Mouse (Mus musculus) layer of hippocampus, adult 8-10 months (tissue): ENCODE measurements around the gene Gm904. TPM values are rescaled to one million over a fixed set of nuclear protein-coding genes. Genes with fewer than 3 reads are reported as not detected.
"Not testable (repeated sequence)": the region's sequence is repeated elsewhere in the genome, so short reads cannot be mapped to it uniquely, and the experiment has no call there.

Source experiments
- DNase-seq, 2 experiments: peaks; one replicate each; pipeline ENCODE4 v3.0.0; 2022; ENCODE audit warnings: low spot score in 2 of 2
- microRNA-seq, 2 experiments: library from miRNA; unstranded; fragments of <30 nt; microRNA quantifications; one replicate each; pipeline ENCODE4 v1.2.0; 2022
- total RNA-seq, 4 experiments: library from RNA; stranded (reverse); gene quantifications; 2 replicates each; pipeline ENCODE4 v1.2.4; 2022

The Gm904 gene
- not detected for total RNA-seq

DNA sequence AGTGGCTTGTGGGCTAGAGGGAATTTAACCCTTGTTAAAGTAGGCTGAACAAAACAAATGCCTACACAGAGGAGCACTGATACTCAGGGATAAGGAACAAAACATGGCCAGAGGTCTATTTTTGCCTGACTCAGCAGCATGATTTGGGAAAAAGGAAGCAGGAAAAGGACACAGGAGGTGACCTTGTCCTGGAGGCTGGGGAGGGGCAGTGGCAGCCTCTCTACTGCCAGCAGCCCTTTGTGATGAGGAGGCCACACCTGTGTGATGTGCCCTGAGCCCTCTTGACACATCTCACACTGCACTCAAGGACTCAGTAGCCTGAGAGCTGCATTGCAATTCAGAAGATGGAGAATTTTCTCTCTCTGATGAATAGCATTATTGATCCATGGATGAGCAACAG is at the start of gene Gm904:
Gene Gm904, plus strand, starts transcription at position 301 of the 400 bp plus-strand sequence.
- DNase-seq: not testable (repeated sequence)

DNA sequence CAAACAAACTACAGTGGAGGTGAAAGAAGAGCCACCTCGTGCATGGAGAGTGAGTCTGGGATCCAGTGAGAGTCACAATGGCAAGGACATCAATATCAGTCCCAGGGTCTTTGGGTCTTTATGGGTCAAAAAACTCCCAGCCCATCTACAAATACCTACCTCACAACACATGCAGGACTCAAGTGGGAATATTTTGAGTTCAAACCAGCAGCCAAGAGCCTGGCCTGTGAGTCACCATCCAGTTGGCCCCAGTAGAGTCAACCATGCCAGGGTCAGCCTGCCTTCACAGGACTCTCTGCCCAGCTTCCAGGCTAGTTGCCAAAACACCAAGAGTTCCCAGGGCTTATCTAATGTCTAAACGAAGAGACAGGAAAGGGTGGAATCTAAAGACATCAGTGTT is 5.7 kb downstream of the Gm904 start:
- DNase-seq: not testable (repeated sequence)

Small RNA genes within 50 kb of the gene (microRNA-seq; reads per million reads assigned to microRNA genes)
- gene Gm23952: 0 reads per million in 2 experiments
- gene Mir683-2: 0 reads per million in 2 experiments

Other genes with a start within 250 kb of the Gm904 start
- gene Fbxw17, start 225.4 kb upstream of the Gm904 start, total RNA-seq: 10 to 100 TPM; 16.3 to 22.3 (median 19.1) TPM
- gene Gm47429, start 199.3 kb upstream of the Gm904 start, total RNA-seq: not detected
- not detected for gene Nutm2, start 175.9 kb upstream of the Gm904 start, total RNA-seq
- not detected for gene Gm8765, start 55.1 kb downstream of the Gm904 start, total RNA-seq